Mouse (Mus musculus) cortical plate, adult 2 months (tissue): ENCODE data around the gene Syngr4.

ENCODE experiments used
- CTCF ChIP-seq: fragments of 200-500 bp; IDR thresholded peaks from 2 replicates; pipeline ENCODE4 v1.5.1; 2011; ENCODE audit warnings: mild to moderate bottlenecking, control low read depth, low read length; ENCODE audit not compliant: insufficient read depth; ENCODE audit errors: extremely low read depth
- POLR2A ChIP-seq: fragments of 200-500 bp; IDR thresholded peaks from 2 replicates; pipeline ENCODE4 v1.6.1; 2011; ENCODE audit warnings: mild to moderate bottlenecking, low read length, control low read depth; ENCODE audit not compliant: insufficient read depth; ENCODE audit errors: extremely low read depth

DNA sequence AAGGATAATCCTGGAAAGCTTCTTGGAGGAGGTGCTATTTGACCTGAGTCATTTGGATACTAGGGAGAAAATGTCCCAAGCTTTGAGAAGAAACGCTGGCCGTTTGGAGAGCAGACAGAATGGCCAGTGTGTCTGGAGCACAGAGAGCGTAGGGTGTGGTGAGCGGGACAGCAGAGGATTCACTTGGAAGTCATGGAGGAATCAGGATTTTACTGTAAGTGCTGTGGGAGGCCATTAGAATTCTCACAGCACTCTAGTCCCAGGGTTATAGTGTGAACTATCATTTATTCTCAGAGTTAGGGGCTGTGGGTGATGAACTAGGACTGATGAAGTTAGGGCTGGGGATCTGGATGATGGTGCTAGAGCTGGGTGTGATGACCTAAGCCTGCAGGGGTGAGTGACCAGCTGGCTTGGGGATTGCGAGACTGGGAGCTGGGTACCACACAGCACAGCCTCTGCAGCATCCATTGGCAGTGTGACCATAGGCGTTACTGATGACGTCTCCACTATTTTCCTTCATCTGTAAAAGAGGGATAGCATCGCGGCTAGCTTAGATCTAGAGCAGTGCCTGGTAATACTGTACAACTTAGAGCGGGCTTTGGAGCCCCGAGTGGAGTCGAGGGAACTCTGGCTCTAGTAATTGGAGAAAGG, 25.6 kb upstream of the Syngr4 start:
- TF ChIP-seq POLR2A (no peak), CTCF (no peak)
